Mouse (Mus musculus) gastrocnemius, adult 2 months (tissue): Measurements from ENCODE around the gene Tmem220. TPM values are rescaled to one million over a fixed set of nuclear protein-coding genes. Genes with fewer than 3 reads are reported as not detected.

Source experiments
- DNase-seq: peaks from one replicate; pipeline ENCODE4 v3.0.0; 2022
- H3K27ac ChIP-seq: fragments of 200-600 bp; 2 replicates; pipeline ENCODE4 v1.8.1; 2022; ENCODE audit warnings: mild to moderate bottlenecking
- H3K4me3 ChIP-seq: fragments of 200-600 bp; 2 replicates; pipeline ENCODE4 v1.8.1; 2022; ENCODE audit warnings: mild to moderate bottlenecking, moderate library complexity
- CTCF ChIP-seq: fragments of 200-600 bp; IDR thresholded peaks from 2 replicates; pipeline ENCODE4 v1.8.1; 2022; ENCODE audit warnings: antibody characterized with exemption, mild to moderate bottlenecking, moderate library complexity
- intact Hi-C: fragments of 180-260 bp; cut with DNase I; formaldehyde crosslinking; loops from one replicate; pipeline ENCODE4 v1.15.1; 2025
- total RNA-seq, 2 experiments: library from RNA; stranded (reverse); gene quantifications; 2 replicates each; pipeline ENCODE4 v1.2.3; 2021

Tmem220 gene
- total RNA-seq, 2 experiments from 2014 or later = 0.66 to 1.3 TPM

GRCm38 (mm10) chr11:66998467-66999403 is 26.2 kb upstream of the Tmem220 start:
- no peak for TF ChIP-seq CTCF
- DNase-seq = no peak
- Histone ChIP-seq H3K27ac (no peak overlapping the region), H3K4me3 (no peak overlapping the region)
- intact Hi-C loops = no loop called here

GRCm38 (mm10) chr11:67000671-67001070 is 24.3 kb upstream of the Tmem220 start:
- no peak for DNase-seq
- no peak overlapping the region for H3K27ac ChIP-seq
- intact Hi-C loops = no loop called here
- no peak overlapping the region for H3K4me3 ChIP-seq
- no peak for TF ChIP-seq CTCF

GRCm38 (mm10) chr11:67001717-67002116 is 23.2 kb upstream of the Tmem220 start:
- Histone ChIP-seq H3K27ac (no peak overlapping the region), H3K4me3 (no peak overlapping the region)
- no peak for TF ChIP-seq CTCF
- intact Hi-C loops = no loop called here
- DNase-seq = no peak

- no peak for TF ChIP-seq CTCF
- DNase-seq = no peak
- intact Hi-C loops = no loop called here
- no peak overlapping the region for H3K4me3 ChIP-seq
- no peak overlapping the region for H3K27ac ChIP-seq
Observed at GRCm38 (mm10) chr11:67002911-67003310, 22.0 kb upstream of the Tmem220 start.

- TF ChIP-seq CTCF = no peak
- intact Hi-C loops = no loop called here
- no peak overlapping the region for H3K27ac ChIP-seq
- no peak for DNase-seq
- no peak overlapping the region for H3K4me3 ChIP-seq
Observed at GRCm38 (mm10) chr11:67007961-67008360, 17.0 kb upstream of the Tmem220 start.

GRCm38 (mm10) chr11:67008528-67008927 is 16.4 kb upstream of the Tmem220 start:
- Histone ChIP-seq H3K27ac (no peak overlapping the region), H3K4me3 (no peak overlapping the region)
- intact Hi-C loops = no loop called here
- no peak for TF ChIP-seq CTCF
- no peak for DNase-seq

- intact Hi-C loops = no loop called here
- no peak for TF ChIP-seq CTCF
- Histone ChIP-seq H3K27ac (no peak overlapping the region), H3K4me3 (no peak overlapping the region)
- no peak for DNase-seq
Observed at GRCm38 (mm10) chr11:67010430-67010829, 14.5 kb upstream of the Tmem220 start.

GRCm38 (mm10) chr11:67011635-67012034 is 13.3 kb upstream of the Tmem220 start:
- no peak for DNase-seq
- Histone ChIP-seq H3K27ac (no peak overlapping the region), H3K4me3 (no peak overlapping the region)
- intact Hi-C loops = no loop called here
- no peak for TF ChIP-seq CTCF

- TF ChIP-seq CTCF = no peak
- DNase-seq = peak; percentile 52
- Histone ChIP-seq H3K27ac (0 out of 2 replicates have a peak overlapping the region, but pooled peaks have one; percentile 28), H3K4me3 (no peak overlapping the region)
- intact Hi-C loops = no loop called here
Observed at GRCm38 (mm10) chr11:67017801-67018591, 7.0 kb upstream of the Tmem220 start.

- no peak for DNase-seq
- TF ChIP-seq CTCF = no peak
- Histone ChIP-seq H3K4me3 (no peak overlapping the region), H3K27ac (peak overlapping the region; percentile 43; the same call in 1 of the 2 replicates)
- intact Hi-C loops = loop anchor here (2.0 to 5.0 kb wide), 2 partner anchors 82 to 115 kb away; no protein-coding TSS in a partner anchor
Observed at GRCm38 (mm10) chr11:67019711-67020475, 5.1 kb upstream of the Tmem220 start.

GRCm38 (mm10) chr11:67020948-67021347 is 4.0 kb upstream of the Tmem220 start:
- TF ChIP-seq CTCF = peak; percentile 75
- DNase-seq = peak; percentile 77
- intact Hi-C loops = loop anchor here (2.0 to 5.0 kb wide), 2 partner anchors 81 to 116 kb away; no protein-coding TSS in a partner anchor
- Histone ChIP-seq H3K27ac (no peak overlapping the region), H3K4me3 (peak overlapping the region; percentile 48)
